Mouse (Mus musculus): ENCODE data around the gene Prickle2. TPM values are rescaled to one million over a fixed set of nuclear protein-coding genes. Genes with fewer than 3 reads are reported as not detected.

Gene Prickle2
- polyA plus RNA-seq, 1 experiment from 2014 or later = 18.1 TPM

DNA sequence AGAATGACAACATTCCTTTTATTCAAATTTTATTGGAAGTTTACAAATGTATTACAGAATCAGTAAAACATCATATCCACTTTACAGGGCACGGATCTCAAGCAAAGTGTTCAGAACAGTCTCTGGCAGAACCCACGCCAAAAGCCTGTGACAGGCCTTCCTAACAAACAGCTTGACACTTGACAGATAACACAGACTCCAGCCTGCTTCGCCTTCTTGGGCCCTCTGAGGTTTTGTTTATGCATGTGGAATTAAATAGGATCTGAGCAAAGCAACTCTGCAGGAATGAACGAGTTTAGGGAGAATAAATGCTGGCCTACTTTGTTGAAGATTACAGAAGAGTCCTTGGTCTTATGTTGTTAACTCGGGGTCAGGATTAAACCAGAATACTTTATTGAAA is 335.1 kb downstream of the Prickle2 start:
- TF ChIP-seq CTCF (IDR thresholded peaks at IDR 0.05) = no peak
- no peak for ATAC-seq
- no peaks in the 10 kb centered on the region for H3K27me3 ChIP-seq
- CTCF ChIA-PET = no interaction called here
- in situ Hi-C loops (cut with MboI; ENCODE audit: low pct_unique_long_range_greater_than_20kb) = no loop called here
- no peak for DNase-seq (ENCODE audit: low read depth, low spot score)
- POLR2A ChIA-PET = no interaction called here

- DNase-seq (ENCODE audit: low read depth, low spot score) = no peak
- peaks cover 4% of the 10 kb centered on the region for H3K27me3 ChIP-seq
- ChIA-PET CTCF (no interaction called here), POLR2A (no interaction called here)
- in situ Hi-C loops (cut with MboI; ENCODE audit: low pct_unique_long_range_greater_than_20kb) = loop anchor here (5.0 kb wide), 1 partner anchor 50 kb away; no protein-coding TSS in a partner anchor
- no peak for ATAC-seq
- no peak for TF ChIP-seq CTCF (IDR thresholded peaks at IDR 0.05)
Observed at GRCm38 (mm10) chr6:92347278-92348028, 358.5 kb downstream of the Prickle2 start.

DNA sequence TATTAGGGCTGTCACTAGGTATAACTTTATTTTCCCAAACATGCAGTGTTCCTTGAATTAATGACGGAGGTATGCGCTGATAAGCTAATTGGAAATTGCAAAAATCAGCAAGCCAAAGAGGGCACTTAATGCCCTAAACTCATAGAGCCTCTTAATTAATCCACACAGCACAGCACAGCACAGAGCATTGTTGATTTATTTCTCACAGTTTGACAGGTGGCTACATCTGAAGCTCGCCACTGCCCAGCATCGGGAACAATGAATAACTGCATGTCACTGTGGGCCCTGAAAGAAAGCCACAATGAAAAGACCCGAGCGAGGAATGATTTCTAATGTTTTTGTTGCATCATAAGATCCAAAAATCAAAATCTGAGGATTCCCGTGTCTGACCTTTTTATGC is 359.2 kb downstream of the Prickle2 start:
- ChIA-PET CTCF (no interaction called here), POLR2A (no interaction called here)
- DNase-seq (ENCODE audit: low read depth, low spot score) = no peak
- peaks cover under 1% of the 10 kb centered on the region for H3K27me3 ChIP-seq
- in situ Hi-C loops (cut with MboI; ENCODE audit: low pct_unique_long_range_greater_than_20kb) = loop anchor here (5.0 kb wide), 1 partner anchor 49 kb away; no protein-coding TSS in a partner anchor
- TF ChIP-seq CTCF (IDR thresholded peaks at IDR 0.05) = no peak
- ATAC-seq = no peak

- in situ Hi-C loops (cut with MboI; ENCODE audit: low pct_unique_long_range_greater_than_20kb) = loop anchor here (5.0 kb wide), 1 partner anchor 48 kb away; no protein-coding TSS in a partner anchor
- H3K27me3 ChIP-seq = no peaks in the 10 kb centered on the region
- no peak for DNase-seq (ENCODE audit: low read depth, low spot score)
- CTCF ChIA-PET = no interaction called here
- ATAC-seq = no peak
- TF ChIP-seq CTCF (IDR thresholded peaks at IDR 0.05) = no peak
- POLR2A ChIA-PET = no interaction called here
Observed at GRCm38 (mm10) chr6:92345151-92345550, 360.8 kb downstream of the Prickle2 start.

DNA sequence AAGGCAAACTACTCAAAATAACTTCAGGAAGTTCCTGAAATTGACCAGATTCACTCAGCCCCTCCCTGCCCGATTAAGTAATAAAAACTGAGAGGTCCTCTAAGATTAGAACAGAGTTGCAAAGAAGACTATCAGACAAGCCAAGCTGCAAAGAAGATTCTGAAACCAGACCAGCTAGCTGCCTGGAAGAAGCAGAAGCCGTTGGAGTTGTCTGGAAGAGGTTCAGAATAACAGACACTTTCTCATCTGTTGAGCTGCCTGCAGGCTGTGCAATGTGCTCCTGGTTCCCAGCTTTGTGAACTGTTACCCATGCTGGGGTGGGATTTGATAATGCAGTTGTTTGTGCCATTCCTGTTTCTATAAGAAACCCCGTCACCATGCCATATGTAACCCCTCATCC is 361.4 kb downstream of the Prickle2 start:
- DNase-seq (ENCODE audit: low read depth, low spot score) (no peak), ATAC-seq (no peak)
- in situ Hi-C loops (cut with MboI; ENCODE audit: low pct_unique_long_range_greater_than_20kb) = no loop called here
- ChIA-PET POLR2A (no interaction called here), CTCF (no interaction called here)
- TF ChIP-seq CTCF (IDR thresholded peaks at IDR 0.05) = no peak
- H3K27me3 ChIP-seq = no peaks in the 10 kb centered on the region

Other genes starting within 250 kb of the Prickle2 start
- gene A730049H05Rik, start 110.3 kb upstream of the Prickle2 start, polyA plus RNA-seq (2021) = 0.59 TPM
- 0.03 TPM for gene Gm15737, start 163.2 kb upstream of the Prickle2 start, polyA plus RNA-seq (2021)
- gene Adamts9, start 237.3 kb upstream of the Prickle2 start, polyA plus RNA-seq (2021) = 17.9 TPM

Measured in Patski (cell line).